Mouse (Mus musculus) left cerebral cortex, postnatal 25 days (tissue): ENCODE results near the gene Gm32802. TPM values are rescaled to one million over a fixed set of nuclear protein-coding genes. Genes with fewer than 3 reads are reported as not detected.
"Not testable (repeated sequence)": the region's sequence is repeated elsewhere in the genome, so short reads cannot be mapped to it uniquely, and the experiment has no call there.

Source experiments
- DNase-seq, 2 experiments: peaks; one replicate each; pipeline ENCODE4 v3.0.0; 2022; ENCODE audit warnings: low spot score in 2 of 2, mixed read lengths in 1 of 2
- intact Hi-C: fragments of 180-260 bp; cut with DNase I; formaldehyde crosslinking; loops from one replicate; pipeline ENCODE4 v1.15.1; 2025
- total RNA-seq, 2 experiments: library from RNA; stranded (reverse); gene quantifications; 2 replicates each; pipeline ENCODE4 v1.2.3; 2021

Gm32802 gene
- 1 to 10 TPM in 1 of 2 experiments, under 1 TPM in 1; 0.64 to 1.2 TPM for total RNA-seq

DNA sequence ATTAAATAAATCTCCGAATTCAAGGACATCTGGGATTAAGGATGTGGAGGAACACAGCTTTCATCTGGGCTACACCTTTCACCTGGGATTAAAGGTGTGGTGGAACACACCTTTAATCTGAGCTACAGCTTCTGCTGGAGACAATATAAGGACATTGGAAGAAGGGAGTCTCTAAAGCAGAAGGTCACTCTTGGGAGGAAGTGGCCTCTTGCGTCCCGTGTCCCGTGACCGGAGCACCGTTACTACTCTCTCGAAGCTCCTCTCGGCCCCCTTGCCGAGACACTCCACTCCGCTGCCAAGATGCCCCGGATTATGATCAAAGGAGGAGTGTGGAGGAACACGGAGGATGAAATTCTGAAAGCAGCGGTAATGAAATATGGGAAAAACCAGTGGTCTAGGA lies at the start of gene Gm32802:
Gm32802 (plus strand) TSS at position 301 of the 400 bp plus-strand sequence.
- intact Hi-C loops, DNase-seq: not testable (repeated sequence)

- intact Hi-C loops, DNase-seq: not testable (repeated sequence)
Measured at GRCm38 (mm10) chr10:118215719-118216393, 42.6 kb upstream of the Gm32802 start.

- DNase-seq, intact Hi-C loops: not testable (repeated sequence)
Measured at GRCm38 (mm10) chr10:118227629-118228028, 30.9 kb upstream of the Gm32802 start.

GRCm38 (mm10) chr10:118232607-118233006 lies 25.9 kb upstream of the Gm32802 start:
- DNase-seq, intact Hi-C loops: not testable (repeated sequence)

- DNase-seq, intact Hi-C loops: not testable (repeated sequence)
Measured at GRCm38 (mm10) chr10:118240680-118241079, 17.8 kb upstream of the Gm32802 start, which contains the start of gene Gm32717. Gene Gm32717, minus strand, starts transcription at chr10:118240780.

GRCm38 (mm10) chr10:118249006-118249595 lies 9.4 kb upstream of the Gm32802 start:
- peak; percentile 8 to 43 for DNase-seq
- intact Hi-C loops = not testable (repeated sequence)

GRCm38 (mm10) chr10:118250852-118251295 lies 7.6 kb upstream of the Gm32802 start:
- peak; percentile 7 to 36 for DNase-seq

DNA sequence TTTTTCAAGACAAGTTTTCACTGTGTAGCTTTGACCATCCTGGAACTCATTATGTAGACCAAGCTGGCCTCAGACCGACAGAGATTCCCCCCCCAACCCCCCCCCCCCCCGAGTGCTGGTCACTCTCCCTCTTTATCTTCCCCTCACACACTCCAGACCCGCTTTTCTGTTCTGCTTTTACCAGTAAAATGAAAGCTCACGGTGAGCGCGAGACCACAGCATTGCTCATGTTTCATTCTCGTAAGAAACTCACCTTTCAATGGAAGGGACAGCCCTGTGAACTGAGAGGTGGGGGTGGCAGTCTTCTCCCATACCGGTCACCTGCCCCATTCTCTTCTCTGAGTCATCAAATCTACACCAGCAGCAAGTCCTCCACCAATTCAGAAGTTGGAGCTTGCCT lies 10.3 kb downstream of the Gm32802 start:
- intact Hi-C loops, DNase-seq: not testable (repeated sequence)

More at GRCm38 (mm10) chr10:118250852-118251295, 7.6 kb upstream of the Gm32802 start:
- intact Hi-C loops = no loop called here

DNA sequence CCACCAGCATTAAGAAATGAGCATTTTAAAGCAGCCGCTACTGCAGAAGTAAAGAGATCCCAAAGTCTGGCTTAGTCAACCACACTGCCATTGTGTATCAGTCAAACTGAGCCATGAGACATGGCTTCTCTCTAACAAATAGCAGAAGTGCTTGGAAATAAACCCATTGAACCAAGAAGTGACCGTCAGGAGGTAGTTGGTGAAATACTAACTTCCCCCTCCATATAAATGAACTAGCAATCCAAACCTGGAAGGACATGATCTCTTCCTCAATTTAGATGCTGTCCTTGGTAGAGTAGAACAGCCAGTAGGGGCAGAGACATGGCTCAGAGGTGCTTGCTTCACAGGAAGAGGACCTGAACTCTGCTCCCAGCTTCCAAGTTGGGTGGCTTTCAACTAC lies 12.9 kb downstream of the Gm32802 start:
- intact Hi-C loops = not testable (repeated sequence)

GRCm38 (mm10) chr10:118278069-118278468 lies 19.6 kb downstream of the Gm32802 start:
- DNase-seq, intact Hi-C loops: not testable (repeated sequence)

More for the DNA sequence above, 12.9 kb downstream of the Gm32802 start:
- DNase-seq = not testable (repeated sequence)

- intact Hi-C loops, DNase-seq: not testable (repeated sequence)
Measured at GRCm38 (mm10) chr10:118282565-118282964, 24.1 kb downstream of the Gm32802 start.

DNA sequence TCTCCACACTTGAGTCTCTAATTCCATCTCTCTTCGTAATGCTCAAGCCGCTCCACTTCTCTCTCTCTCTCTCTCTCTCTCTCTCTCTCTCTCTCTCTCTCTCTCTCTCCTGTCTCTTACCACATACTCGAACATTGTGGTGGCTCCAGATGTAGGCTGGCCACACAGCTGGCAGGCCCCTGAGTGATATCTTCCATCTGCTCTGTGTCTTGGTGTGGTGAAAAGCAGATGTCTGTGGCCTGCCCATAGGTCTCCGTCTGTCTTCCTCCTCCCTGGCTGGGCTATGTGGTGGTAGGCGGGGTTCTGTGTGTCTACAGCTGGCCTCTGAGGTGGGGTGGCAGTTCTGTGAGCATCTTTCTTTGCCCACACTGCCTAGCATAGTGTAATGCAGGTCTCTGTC lies 24.5 kb downstream of the Gm32802 start:
- intact Hi-C loops, DNase-seq: not testable (repeated sequence)

- intact Hi-C loops = no loop called here
- no peak for DNase-seq
Measured at GRCm38 (mm10) chr10:118294938-118295337, 36.5 kb downstream of the Gm32802 start, which contains the start of gene Iltifb. Gene Iltifb, minus strand, starts transcription at chr10:118295038.

DNA sequence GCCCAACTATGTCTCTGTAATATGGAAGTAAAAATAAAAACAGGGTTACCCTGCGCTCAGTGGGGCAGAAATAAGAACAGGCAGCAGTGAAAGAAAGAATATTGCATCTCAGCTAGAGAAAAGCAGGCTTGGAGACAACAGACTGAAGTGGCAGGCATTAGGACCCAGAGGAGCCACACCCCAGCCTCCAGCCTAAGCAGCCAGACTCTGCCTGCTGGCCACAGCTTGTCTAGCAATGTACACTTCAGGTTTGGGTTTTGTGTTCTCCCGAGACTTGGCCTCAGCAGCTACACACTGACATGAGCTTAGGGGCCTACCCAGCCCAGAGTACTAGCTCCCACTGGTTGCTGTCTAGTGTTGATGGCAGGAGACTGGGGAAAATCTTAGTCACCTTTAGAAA lies 43.6 kb downstream of the Gm32802 start:
- intact Hi-C loops, DNase-seq: not testable (repeated sequence)

Other genes with a start within 250 kb of the Gm32802 start
- gene Mdm1, start 116.9 kb upstream of the Gm32802 start, total RNA-seq = 1 to 10 TPM; 5.3 to 5.8 TPM
- gene Il22, start 53.7 kb upstream of the Gm32802 start, total RNA-seq = not detected
- gene Gm32717, start 17.9 kb upstream of the Gm32802 start, total RNA-seq = 1 to 10 TPM in 1 of 2 experiments, under 1 TPM in 1; 0.64 to 1.2 TPM
- gene Iltifb, start 36.4 kb downstream of the Gm32802 start, total RNA-seq = not detected
- gene Gm9040, start 68.3 kb downstream of the Gm32802 start, total RNA-seq = not detected
- not detected for gene Gm9044, start 73.7 kb downstream of the Gm32802 start, total RNA-seq
- not detected for gene Gm9045, start 79.1 kb downstream of the Gm32802 start, total RNA-seq
- not detected for gene Gm9046, start 84.6 kb downstream of the Gm32802 start, total RNA-seq
- gene Gm9048, start 90.0 kb downstream of the Gm32802 start, total RNA-seq = not detected
- not detected for gene Gm9049, start 95.4 kb downstream of the Gm32802 start, total RNA-seq
- gene Ifng, start 182.4 kb downstream of the Gm32802 start, total RNA-seq = not detected